Mouse (Mus musculus) liver, embryonic 15.5 days (tissue): ENCODE results near the gene Trap1. TPM values are rescaled to one million over a fixed set of nuclear protein-coding genes. Genes with fewer than 3 reads are reported as not detected.
A peak's percentile ranks its signal among the peaks of the same experiment; 100 is the strongest.
"Not testable (repeated sequence)": the region's sequence is repeated elsewhere in the genome, so short reads cannot be mapped to it uniquely, and the experiment has no call there.

Source experiments
- ATAC-seq: fragments of 200-750 bp; cut with Nextera tagmentation; 2 replicates; pipeline ENCODE4 v1.8.0; 2017; ENCODE audit warnings: moderate number of reproducible peaks, mild to moderate bottlenecking, moderate library complexity; ENCODE audit not compliant: insufficient read depth
- H3K27ac ChIP-seq: fragments of 300-500 bp; sonication (generic); replicated peaks from 2 replicates; pipeline ENCODE4 v1.5.1; 2015; ENCODE audit warnings: mild to moderate bottlenecking, inconsistent platforms
- H3K27me3 ChIP-seq: fragments of 300-500 bp; sonication (generic); 2 replicates; pipeline ENCODE4 v1.6.1; 2015; ENCODE audit warnings: mild to moderate bottlenecking, inconsistent platforms
- H3K36me3 ChIP-seq: fragments of 300-500 bp; sonication (generic); replicated peaks from 2 replicates; pipeline ENCODE4 v1.6.1; 2015; ENCODE audit warnings: moderate library complexity, mild to moderate bottlenecking, inconsistent platforms
- H3K4me1 ChIP-seq: fragments of 300-500 bp; sonication (generic); replicated peaks from 2 replicates; pipeline ENCODE4 v1.6.1; 2015; ENCODE audit warnings: inconsistent platforms
- H3K4me2 ChIP-seq: fragments of 300-500 bp; sonication (generic); 2 replicates; pipeline ENCODE4 v1.6.1; 2015; ENCODE audit warnings: moderate library complexity, mild to moderate bottlenecking, inconsistent platforms
- H3K4me3 ChIP-seq: fragments of 300-500 bp; sonication (generic); replicated peaks from 2 replicates; pipeline ENCODE4 v1.5.1; 2015; ENCODE audit warnings: mild to moderate bottlenecking, inconsistent platforms
- H3K9ac ChIP-seq: fragments of 300-500 bp; sonication (generic); 2 replicates; pipeline ENCODE4 v1.6.1; 2015; ENCODE audit warnings: moderate library complexity, mild to moderate bottlenecking, inconsistent platforms
- H3K9me3 ChIP-seq: fragments of 300-500 bp; sonication (generic); replicated peaks from 2 replicates; pipeline ENCODE4 v1.6.1; 2016; ENCODE audit warnings: inconsistent platforms
- WGBS: fragments of 180-500 bp; shearing (Covaris S2); methylation state at CpG from one replicate; pipeline ENCODE4 v1.1.7; 2015; ENCODE audit warnings: mixed read lengths; ENCODE audit not compliant: insufficient replicate concordance; 5-methylcytosine and 5-hydroxymethylcytosine counted together
- microRNA-seq: library from miRNA; unstranded; fragments of <30 nt; microRNA quantifications from one replicate; pipeline ENCODE4, GENCODE M21; 2016
- polyA plus RNA-seq: library from polyadenylated mRNA; unstranded; fragments of >200 nt; fragmentation: Nextera tagmentation; extraction: Ambion mirVana; gene quantifications from 2 replicates; pipeline ENCODE4 v1.2.1, GENCODE M21; 2015

Trap1 gene
- polyA plus RNA-seq, 1 experiment from 2014 or later, result 75.6 TPM

DNA sequence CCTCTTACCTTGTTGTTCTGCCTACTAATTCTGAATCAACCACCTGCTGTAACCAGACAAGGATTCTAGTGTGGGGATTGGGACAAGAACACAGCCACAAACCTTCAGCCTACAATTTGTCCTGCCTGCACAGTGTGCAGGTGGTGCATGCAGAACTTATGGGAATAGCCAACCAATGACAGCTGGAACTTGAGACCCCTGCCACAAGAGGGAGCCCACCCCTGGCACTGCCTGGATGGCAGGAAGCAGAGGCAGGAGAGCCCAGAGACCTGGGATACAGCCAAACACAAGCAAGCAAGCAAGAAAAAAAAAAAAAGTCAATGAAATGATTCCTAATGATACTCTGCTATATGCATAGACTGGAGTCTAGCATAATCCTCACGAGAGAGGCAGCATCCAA is 56.4 kb downstream of the Trap1 start:
- Histone ChIP-seq H3K27ac (no peak overlapping the region), H3K27me3 (peaks cover 3% of the 10 kb centered on the region; the same call in 1 of the 2 replicates), H3K36me3 (no peaks in the 10 kb centered on the region), H3K9ac (no peak overlapping the region), H3K4me3 (no peak overlapping the region), H3K9me3 (no peaks in the 10 kb centered on the region), H3K4me1 (no peaks in the 10 kb centered on the region), H3K4me2 (no peak overlapping the region)
- ATAC-seq, result no peak
- WGBS, result 49% methylated on average over 1 of the region's 1 CpGs

DNA sequence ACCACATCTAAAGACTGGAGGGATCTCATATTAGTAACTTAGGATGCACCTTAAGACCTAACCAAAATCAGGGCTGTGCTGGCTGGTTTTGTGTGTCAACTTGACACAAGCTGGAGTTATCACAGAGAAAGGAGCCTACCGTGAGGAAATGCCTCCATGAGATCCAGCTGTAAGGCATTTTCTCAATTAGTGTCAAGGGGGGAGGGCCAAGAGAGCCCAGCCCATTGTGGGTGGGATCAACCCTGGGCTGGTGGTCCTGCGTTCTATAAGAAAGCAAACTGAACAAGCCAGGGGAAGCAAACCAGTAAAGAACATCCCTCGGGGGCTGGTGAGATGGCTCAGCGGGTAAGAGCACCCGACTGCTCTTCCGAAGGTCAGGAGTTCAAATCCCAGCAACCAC is 60.2 kb downstream of the Trap1 start:
- WGBS, result 69% methylated on average over 6 of the region's 6 CpGs
- peaks cover 15% of the 10 kb centered on the region for H3K4me1 ChIP-seq
- H3K4me2 ChIP-seq, H3K9me3 ChIP-seq, ATAC-seq, H3K9ac ChIP-seq, H3K36me3 ChIP-seq, H3K27ac ChIP-seq, H3K27me3 ChIP-seq, H3K4me3 ChIP-seq: not testable (repeated sequence)

DNA sequence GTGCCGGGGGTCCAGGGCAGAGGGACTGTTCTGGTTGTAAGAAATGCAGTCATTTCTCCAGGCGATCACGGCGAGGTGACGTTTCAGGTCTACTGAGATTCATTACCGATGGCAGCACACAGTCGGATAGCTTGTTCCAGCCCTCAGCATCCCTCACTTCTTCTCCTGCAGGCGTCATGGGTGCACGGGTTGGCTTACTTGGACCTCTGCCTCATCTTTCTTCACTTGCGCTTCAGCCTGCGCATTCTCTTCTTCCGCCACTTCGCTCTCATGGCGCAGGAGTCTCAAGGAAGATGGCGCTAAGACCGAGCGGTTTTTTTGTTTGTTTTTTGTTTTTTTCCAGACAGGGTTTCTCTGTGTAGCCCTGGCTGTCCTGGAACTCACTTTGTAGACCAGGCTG is 60.8 kb downstream of the Trap1 start:
- not testable (repeated sequence) for H3K4me3 ChIP-seq, ATAC-seq, H3K9ac ChIP-seq, H3K27me3 ChIP-seq, H3K36me3 ChIP-seq, H3K4me2 ChIP-seq, H3K9me3 ChIP-seq, H3K27ac ChIP-seq
- 71% methylated on average over 17 of the region's 17 CpGs for WGBS
- H3K4me1 ChIP-seq, result peaks cover 18% of the 10 kb centered on the region

DNA sequence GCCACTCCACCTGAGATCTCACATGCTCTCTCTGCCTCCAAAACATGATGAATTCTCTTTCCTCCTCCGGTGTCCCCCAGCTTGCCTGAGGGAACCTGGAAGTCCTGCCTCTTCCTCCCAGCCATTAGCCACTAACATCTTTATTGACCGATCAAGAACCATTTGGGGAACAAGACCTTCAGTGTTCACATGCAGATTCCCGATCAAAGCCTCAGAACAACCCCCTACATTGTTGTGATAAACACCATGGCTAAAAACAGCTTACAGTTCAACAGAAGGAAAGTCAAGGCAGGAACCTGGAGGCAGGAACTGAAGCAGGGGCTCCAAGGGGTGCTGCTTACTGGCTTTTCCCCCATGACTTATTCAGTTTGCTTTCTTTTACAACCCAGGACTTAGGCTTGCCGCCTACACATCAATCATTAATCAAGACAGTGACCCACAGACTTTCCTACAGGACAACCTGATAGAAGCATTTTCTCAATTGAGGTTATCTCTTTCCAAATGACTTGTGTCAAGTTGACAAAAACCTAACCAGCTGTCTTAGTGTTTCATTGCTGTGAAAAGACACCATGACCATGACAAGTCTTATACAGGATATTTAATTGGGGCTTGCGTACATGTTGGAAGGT is 63.5 kb downstream of the Trap1 start:
- H3K36me3 ChIP-seq, result no peaks in the 10 kb centered on the region
- no peak overlapping the region for H3K27ac ChIP-seq
- H3K4me1 ChIP-seq, result peaks cover 21% of the 10 kb centered on the region
- no peak overlapping the region for H3K9ac ChIP-seq
- H3K27me3 ChIP-seq, result peaks cover 3% of the 10 kb centered on the region; the same call in 1 of the 2 replicates
- WGBS, result 74% methylated on average over 5 of the region's 5 CpGs
- H3K9me3 ChIP-seq, result no peaks in the 10 kb centered on the region
- ATAC-seq, result no peak
- no peak overlapping the region for H3K4me3 ChIP-seq
- no peak overlapping the region for H3K4me2 ChIP-seq

DNA sequence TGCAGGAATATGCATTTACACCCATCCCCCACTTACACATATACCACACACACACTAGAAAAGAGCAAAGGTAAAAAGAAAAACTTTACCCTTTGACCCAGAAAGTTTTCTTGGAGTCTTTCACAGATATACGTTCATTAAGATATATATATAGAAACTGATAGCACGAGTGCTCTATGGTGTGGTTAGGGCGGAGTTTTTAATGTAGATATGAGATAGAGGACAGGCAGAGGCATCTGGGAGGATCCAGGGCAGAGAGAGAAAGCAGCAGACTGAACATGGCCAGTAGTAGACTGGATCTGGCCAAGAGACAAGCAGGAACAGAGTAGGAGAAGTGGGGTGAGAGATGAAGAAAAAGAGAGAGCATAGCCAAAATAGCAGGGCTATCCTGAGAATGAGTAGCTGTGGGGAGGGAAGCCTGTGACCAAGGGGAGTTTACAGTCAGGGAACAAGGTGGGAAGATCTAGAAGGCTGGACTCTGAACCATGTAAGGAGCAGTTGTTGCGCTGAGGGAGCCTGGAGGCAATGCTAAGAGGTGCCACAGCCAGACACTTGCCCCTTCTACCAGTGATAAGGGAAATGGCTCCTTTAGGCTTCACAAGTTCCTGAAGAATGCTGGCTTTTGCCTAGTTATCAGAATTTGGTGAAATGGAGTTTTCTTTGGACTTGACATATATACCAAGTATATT is 64.6 kb downstream of the Trap1 start:
- Histone ChIP-seq H3K4me1 (peaks cover 21% of the 10 kb centered on the region), H3K9me3 (no peaks in the 10 kb centered on the region), H3K9ac (peak overlapping the region; percentile 31; the same call in 1 of the 2 replicates), H3K27ac (peak overlapping the region; percentile 73), H3K4me3 (no peak overlapping the region; the same call in 1 of the 2 replicates), H3K36me3 (no peaks in the 10 kb centered on the region), H3K27me3 (no peaks in the 10 kb centered on the region), H3K4me2 (peak overlapping the region; percentile 50)
- ATAC-seq, result peak; percentile 94
- WGBS, result 26% methylated on average over 4 of the region's 4 CpGs

DNA sequence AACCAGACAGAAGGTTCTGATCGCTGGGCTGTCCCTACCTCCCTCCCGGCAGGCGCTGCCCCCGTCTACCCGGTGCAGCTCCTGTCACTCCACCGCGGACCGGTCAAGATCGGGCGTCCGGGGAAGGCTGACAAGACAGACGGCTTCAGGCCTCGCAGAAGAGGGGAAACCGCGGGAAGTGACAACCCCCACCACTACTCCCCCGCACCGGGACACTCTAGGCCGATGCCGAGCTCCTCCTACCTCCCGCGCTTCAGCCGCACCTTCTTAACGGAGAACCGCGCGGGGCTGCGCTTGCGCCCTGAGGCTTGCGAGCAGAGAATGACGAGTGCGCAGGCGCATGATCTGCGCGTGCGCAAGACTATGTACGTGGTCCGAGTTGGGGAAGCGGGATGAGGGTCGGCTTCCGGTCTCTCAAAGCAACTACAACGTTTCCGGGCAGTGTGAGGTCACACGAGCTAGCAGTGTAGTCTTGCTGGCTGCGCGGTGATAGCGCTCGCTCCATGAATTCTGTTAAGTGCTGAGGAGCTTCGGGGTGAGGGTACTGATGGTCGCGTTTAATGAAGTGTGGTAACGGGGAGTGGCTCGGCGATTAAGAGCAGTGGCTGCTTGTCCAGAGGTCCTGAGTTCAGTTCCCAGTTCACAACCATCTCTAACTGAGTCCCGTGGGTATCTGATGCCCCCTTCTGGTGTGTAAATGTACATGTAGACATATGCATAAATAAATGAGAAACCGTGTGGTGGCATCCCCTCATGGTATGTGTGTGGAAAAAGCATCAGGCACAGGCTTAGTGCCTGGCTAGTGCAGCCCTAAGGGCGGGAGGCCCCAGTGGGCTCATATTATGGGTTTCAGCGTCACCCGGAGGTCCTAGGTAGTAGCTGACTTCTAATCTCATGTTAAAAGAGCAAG is 73.9 kb downstream of the Trap1 start, which contains the start of gene Slx4:
Gene Slx4, minus strand, starts transcription at position 282 of the 910 bp plus-strand sequence.
- 1% methylated on average over 58 of the region's 58 CpGs for WGBS
- Histone ChIP-seq H3K4me3 (peak within 1 kb of the TSS; percentile 84), H3K4me2 (peak within 1 kb of the TSS; percentile 83), H3K27me3 (no peaks in the 10 kb centered on the region), H3K9ac (peak within 1 kb of the TSS; percentile 87), H3K36me3 (peaks cover 27% of the 10 kb centered on the region), H3K9me3 (no peaks in the 10 kb centered on the region), H3K27ac (peak within 1 kb of the TSS; percentile 88), H3K4me1 (peaks cover 31% of the 10 kb centered on the region)
- peak; percentile 94 for ATAC-seq

Small RNA genes within 50 kb of the gene (microRNA-seq; reads per million reads assigned to microRNA genes)
- not detected for gene Gm23413

Other genes starting within 250 kb of the Trap1 start
- gene Olfr15, start 246.9 kb downstream of the Trap1 start, polyA plus RNA-seq, result not detected in 2 replicates
- 0.24 and 0.48 TPM in 2 replicates for gene Zfp174, start 230.6 kb downstream of the Trap1 start, polyA plus RNA-seq
- 21.9 and 24.3 TPM in 2 replicates for gene Naa60, start 205.5 kb downstream of the Trap1 start, polyA plus RNA-seq
- 2.1 and 2.2 TPM in 2 replicates for gene Zfp597, start 193.3 kb downstream of the Trap1 start, polyA plus RNA-seq
- gene Gm20695, start 193.2 kb downstream of the Trap1 start, polyA plus RNA-seq, result 0.43 and 0.46 TPM in 2 replicates
- gene 1700037C18Rik, start 169.1 kb downstream of the Trap1 start, polyA plus RNA-seq, result 2.0 and 2.7 TPM in 2 replicates
- 4.6 and 6.4 TPM in 2 replicates for gene Cluap1, start 169.0 kb downstream of the Trap1 start, polyA plus RNA-seq
- 0.18 and 0.31 TPM in 2 replicates for gene Nlrc3, start 101.2 kb downstream of the Trap1 start, polyA plus RNA-seq
- gene Slx4, start 74.1 kb downstream of the Trap1 start, polyA plus RNA-seq, result 6.3 and 7.6 TPM in 2 replicates
- 0.88 and 1.0 TPM in 2 replicates for gene Dnase1, start 40.9 kb downstream of the Trap1 start, polyA plus RNA-seq
- 7.9 and 8.3 TPM in 2 replicates for gene Crebbp, start 136.2 kb upstream of the Trap1 start, polyA plus RNA-seq